Mouse (Mus musculus): ENCODE measurements around the gene Acss1. TPM values are rescaled to one million over a fixed set of nuclear protein-coding genes. Genes with fewer than 3 reads are reported as not detected.

The Acss1 gene
- polyA plus RNA-seq, 1 experiment from 2014 or later = 13.4 TPM

DNA sequence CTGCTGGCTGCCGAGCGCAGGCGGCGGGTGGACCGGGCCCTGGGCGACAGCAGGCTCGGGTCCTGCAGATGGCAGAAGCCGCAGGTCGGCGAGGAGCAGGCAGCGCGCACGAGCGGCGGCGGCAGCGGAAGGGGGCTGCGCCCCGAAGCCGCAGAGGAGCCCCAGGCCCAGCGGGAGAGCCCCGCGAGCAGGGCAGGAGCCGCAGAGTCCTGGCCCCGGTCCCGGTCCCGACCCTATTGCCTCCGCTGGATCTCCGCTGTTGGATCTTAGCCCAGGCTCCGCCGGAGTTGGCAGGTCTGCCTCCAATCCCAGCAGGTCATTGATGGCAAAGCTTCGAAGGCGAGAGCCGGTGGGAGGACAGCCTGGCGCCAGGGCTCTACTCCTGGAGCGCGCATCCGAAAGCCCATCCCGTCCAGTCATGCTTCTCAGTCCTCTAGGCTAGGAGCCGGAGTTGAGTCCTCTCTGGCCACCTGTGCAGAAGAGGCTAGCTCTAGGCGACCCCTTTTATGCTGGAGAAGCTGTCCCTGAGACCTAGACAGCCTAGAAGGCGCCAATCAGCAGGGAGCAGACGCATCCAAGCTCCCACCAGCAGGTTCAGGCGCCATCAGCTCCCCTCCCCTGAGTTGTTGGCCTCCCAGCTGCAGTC lies 20.4 kb upstream of the Acss1 start:
- no peaks in the 10 kb centered on the region for H3K4me1 ChIP-seq (ENCODE audit: insufficient read depth, low read depth, low read length)
- H3K9ac ChIP-seq (replicated peaks; ENCODE audit: low read depth) = no peak overlapping the region
- H3K27ac ChIP-seq (ENCODE audit: low read length) = no peak overlapping the region
- H3K9me3 ChIP-seq (ENCODE audit: low read length) = no peaks in the 10 kb centered on the region
- H3K4me3 ChIP-seq (ENCODE audit: low read depth, low read length) = peak overlapping the region; percentile 27
- TF ChIP-seq CTCF (IDR thresholded peaks at IDR 0.05) = no peak
- no peak for TF ChIP-seq EP300 (IDR thresholded peaks at IDR 0.05)
- no peaks in the 10 kb centered on the region for H3K36me3 ChIP-seq (ENCODE audit: insufficient read depth, low read length)
- ATAC-seq = no peak
- H3K4me2 ChIP-seq (replicated peaks; ENCODE audit: low read depth, low read length) = peak overlapping the region; percentile 47
- no peak for DNase-seq (ENCODE audit: low spot score)
- peaks cover 39% of the 10 kb centered on the region for H3K27me3 ChIP-seq (replicated peaks; ENCODE audit: insufficient read depth, low read length)
- 2% methylated on average over 28 of the region's 44 CpGs for WGBS

DNA sequence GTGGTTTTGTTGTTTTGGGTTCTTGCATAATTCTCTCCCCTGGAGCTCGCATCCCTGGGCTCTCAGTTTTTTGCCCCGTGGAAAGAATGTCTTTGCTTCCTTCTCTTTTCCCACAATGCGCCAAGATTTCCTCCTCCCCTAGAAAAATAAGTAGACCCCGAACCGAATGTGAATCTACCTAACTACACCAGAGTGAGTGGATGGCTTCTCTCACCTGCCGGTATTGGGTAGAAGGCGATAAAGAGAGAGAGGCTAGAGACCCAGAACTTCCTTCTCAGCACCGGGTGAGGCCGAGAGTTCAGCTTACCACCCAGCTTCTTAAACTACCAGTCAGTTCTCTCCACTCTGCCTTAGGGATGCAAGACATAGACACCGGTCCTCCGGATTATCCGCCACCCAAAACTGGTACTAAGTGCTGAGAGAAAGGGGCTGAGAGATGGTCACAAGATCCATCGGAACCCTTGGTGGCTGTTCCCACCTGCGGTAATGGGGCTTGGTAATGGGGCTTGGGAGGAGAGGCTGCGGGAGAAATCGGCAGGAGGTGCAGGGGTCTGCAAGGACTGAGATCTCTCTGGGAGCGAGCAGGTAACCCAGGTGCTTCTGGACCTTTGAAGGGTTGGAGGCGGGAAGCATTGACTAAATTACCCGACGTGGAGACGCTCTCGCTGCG lies 19.7 kb upstream of the Acss1 start:
- no peak for ATAC-seq
- Histone ChIP-seq H3K27ac (ENCODE audit: low read length) (no peak overlapping the region), H3K27me3 (replicated peaks; ENCODE audit: insufficient read depth, low read length) (peaks cover 39% of the 10 kb centered on the region), H3K4me1 (ENCODE audit: insufficient read depth, low read depth, low read length) (no peaks in the 10 kb centered on the region), H3K9me3 (ENCODE audit: low read length) (no peaks in the 10 kb centered on the region), H3K4me2 (replicated peaks; ENCODE audit: low read depth, low read length) (peak overlapping the region; percentile 47), H3K4me3 (ENCODE audit: low read depth, low read length) (peak overlapping the region; percentile 27), H3K36me3 (ENCODE audit: insufficient read depth, low read length) (no peaks in the 10 kb centered on the region), H3K9ac (replicated peaks; ENCODE audit: low read depth) (no peak overlapping the region)
- TF ChIP-seq EP300 (IDR thresholded peaks at IDR 0.05) (no peak), CTCF (IDR thresholded peaks at IDR 0.05) (no peak)
- no peak for DNase-seq (ENCODE audit: low spot score)
- WGBS = 4% methylated on average over 23 of the region's 23 CpGs

DNA sequence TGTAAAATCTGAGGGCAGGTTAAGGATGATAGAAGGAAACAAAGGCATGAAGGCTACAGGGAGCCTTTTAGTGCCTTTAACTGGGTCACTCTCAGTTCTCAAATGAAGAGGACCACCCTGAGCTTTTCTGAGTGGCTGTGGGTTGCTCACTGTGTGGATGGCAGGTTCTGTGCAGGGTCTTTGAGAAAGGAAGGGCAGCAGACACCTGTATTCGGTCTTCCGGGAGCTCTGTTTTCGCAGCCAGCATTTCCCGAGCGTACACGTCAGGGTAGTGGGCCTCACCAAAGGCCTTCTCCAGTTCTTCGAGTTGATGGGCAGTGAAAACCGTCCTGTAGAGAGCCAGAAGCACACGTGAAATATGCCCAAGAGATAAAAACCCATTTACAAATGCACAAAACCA lies 17.1 kb upstream of the Acss1 start:
- Histone ChIP-seq H3K4me2 (replicated peaks; ENCODE audit: low read depth, low read length) (no peak overlapping the region), H3K4me1 (ENCODE audit: insufficient read depth, low read depth, low read length) (no peaks in the 10 kb centered on the region), H3K4me3 (ENCODE audit: low read depth, low read length) (no peak overlapping the region), H3K36me3 (ENCODE audit: insufficient read depth, low read length) (no peaks in the 10 kb centered on the region), H3K9me3 (ENCODE audit: low read length) (no peaks in the 10 kb centered on the region), H3K27me3 (replicated peaks; ENCODE audit: insufficient read depth, low read length) (peaks cover 35% of the 10 kb centered on the region), H3K9ac (replicated peaks; ENCODE audit: low read depth) (no peak overlapping the region), H3K27ac (ENCODE audit: low read length) (no peak overlapping the region)
- TF ChIP-seq EP300 (IDR thresholded peaks at IDR 0.05) (no peak), CTCF (IDR thresholded peaks at IDR 0.05) (no peak)
- no peak for ATAC-seq
- 87% methylated on average over 9 of the region's 9 CpGs for WGBS
- DNase-seq (ENCODE audit: low spot score) = no peak

DNA sequence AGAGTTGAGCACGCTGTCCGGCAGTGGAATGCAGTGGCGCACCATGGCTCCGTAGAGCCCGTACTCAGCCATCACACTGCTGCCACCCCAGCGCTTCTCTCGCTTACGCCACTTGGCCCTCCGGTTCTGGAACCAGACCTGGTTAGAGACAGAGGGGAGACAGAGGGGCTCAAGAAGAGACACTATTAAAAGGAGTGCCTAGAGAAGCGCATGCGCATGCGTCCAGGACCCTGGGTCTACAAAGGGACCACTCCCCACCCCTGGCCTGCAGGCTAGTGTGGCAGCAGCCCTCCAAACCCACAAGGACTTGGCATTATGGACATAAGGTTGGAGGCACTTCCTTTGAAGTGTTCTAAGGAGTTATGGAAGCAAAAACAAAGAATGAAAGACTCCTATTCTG lies 16.2 kb upstream of the Acss1 start:
- 73% methylated on average over 12 of the region's 12 CpGs for WGBS
- DNase-seq (ENCODE audit: low spot score) (no peak), ATAC-seq (no peak)
- H3K4me2 ChIP-seq (replicated peaks; ENCODE audit: low read depth, low read length) = no peak overlapping the region
- no peaks in the 10 kb centered on the region for H3K4me1 ChIP-seq (ENCODE audit: insufficient read depth, low read depth, low read length)
- no peaks in the 10 kb centered on the region for H3K36me3 ChIP-seq (ENCODE audit: insufficient read depth, low read length)
- no peak overlapping the region for H3K9ac ChIP-seq (replicated peaks; ENCODE audit: low read depth)
- H3K27ac ChIP-seq (ENCODE audit: low read length) = no peak overlapping the region
- TF ChIP-seq EP300 (IDR thresholded peaks at IDR 0.05) (no peak), CTCF (IDR thresholded peaks at IDR 0.05) (no peak)
- peaks cover 26% of the 10 kb centered on the region for H3K27me3 ChIP-seq (replicated peaks; ENCODE audit: insufficient read depth, low read length)
- no peaks in the 10 kb centered on the region for H3K9me3 ChIP-seq (ENCODE audit: low read length)
- H3K4me3 ChIP-seq (ENCODE audit: low read depth, low read length) = no peak overlapping the region

DNA sequence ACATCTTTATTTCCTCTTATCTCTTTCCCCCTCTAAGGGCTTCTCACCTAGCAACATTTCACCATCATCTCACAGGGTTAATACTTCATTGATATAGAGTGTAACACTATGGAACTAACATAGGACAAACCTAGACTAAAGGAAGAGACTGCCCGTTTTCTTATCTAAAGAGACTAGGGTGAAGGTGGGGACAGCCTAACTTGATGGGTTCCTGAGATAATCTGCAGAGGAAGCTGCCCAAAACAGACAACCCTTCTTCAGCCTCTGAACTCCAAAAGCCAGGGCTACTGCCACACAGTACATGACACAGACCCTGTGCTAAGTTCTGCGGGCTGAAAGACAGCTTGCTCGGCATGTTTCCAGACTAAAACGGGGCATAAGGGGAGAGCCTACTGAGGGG lies 13.3 kb upstream of the Acss1 start:
- Histone ChIP-seq H3K9ac (replicated peaks; ENCODE audit: low read depth) (no peak overlapping the region), H3K9me3 (ENCODE audit: low read length) (no peaks in the 10 kb centered on the region), H3K27me3 (replicated peaks; ENCODE audit: insufficient read depth, low read length) (no peaks in the 10 kb centered on the region), H3K36me3 (ENCODE audit: insufficient read depth, low read length) (no peaks in the 10 kb centered on the region), H3K4me2 (replicated peaks; ENCODE audit: low read depth, low read length) (no peak overlapping the region), H3K4me1 (ENCODE audit: insufficient read depth, low read depth, low read length) (no peaks in the 10 kb centered on the region), H3K27ac (ENCODE audit: low read length) (no peak overlapping the region), H3K4me3 (ENCODE audit: low read depth, low read length) (no peak overlapping the region)
- WGBS = 37% methylated on average over 4 of the region's 4 CpGs
- TF ChIP-seq CTCF (IDR thresholded peaks at IDR 0.05) (no peak), EP300 (IDR thresholded peaks at IDR 0.05) (no peak)
- ATAC-seq = no peak
- DNase-seq (ENCODE audit: low spot score) = no peak

DNA sequence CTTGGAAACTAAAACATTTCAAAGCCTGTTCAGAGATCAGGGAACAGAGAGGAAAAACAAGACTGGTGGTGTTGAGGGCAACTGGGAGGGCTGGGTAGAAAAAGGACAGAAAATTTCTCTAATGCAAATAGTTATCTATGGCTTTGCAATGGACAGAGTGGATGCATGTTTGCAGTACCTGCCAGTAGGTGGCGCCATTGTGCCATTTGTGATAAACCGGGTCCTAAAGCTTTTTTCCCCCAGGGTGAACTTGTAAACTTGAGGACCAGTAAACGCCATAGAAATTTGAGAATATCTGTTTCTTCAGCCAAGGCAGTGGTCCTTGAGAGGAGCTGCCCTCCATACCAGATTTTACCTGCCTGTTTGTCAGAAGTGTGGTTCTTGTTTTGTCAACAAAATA lies 10.1 kb upstream of the Acss1 start:
- peak; percentile 82 for DNase-seq (ENCODE audit: low spot score)
- Histone ChIP-seq H3K9ac (replicated peaks; ENCODE audit: low read depth) (no peak overlapping the region), H3K4me2 (replicated peaks; ENCODE audit: low read depth, low read length) (no peak overlapping the region), H3K4me1 (ENCODE audit: insufficient read depth, low read depth, low read length) (no peaks in the 10 kb centered on the region), H3K36me3 (ENCODE audit: insufficient read depth, low read length) (no peaks in the 10 kb centered on the region), H3K27me3 (replicated peaks; ENCODE audit: insufficient read depth, low read length) (no peaks in the 10 kb centered on the region), H3K27ac (ENCODE audit: low read length) (no peak overlapping the region), H3K9me3 (ENCODE audit: low read length) (no peaks in the 10 kb centered on the region), H3K4me3 (ENCODE audit: low read depth, low read length) (no peak overlapping the region)
- 0% methylated on average over 3 of the region's 3 CpGs for WGBS
- peak; percentile 92 for TF ChIP-seq CTCF (IDR thresholded peaks at IDR 0.05)
- no peak for TF ChIP-seq EP300 (IDR thresholded peaks at IDR 0.05)
- peak; percentile 25; the same call in 1 of the 2 replicates for ATAC-seq
